Mouse (Mus musculus) splenic B cell, adult 2 months (primary cell): ENCODE results near the gene Rapgef2.
"Not testable (repeated sequence)": the region's sequence is repeated elsewhere in the genome, so short reads cannot be mapped to it uniquely, and the experiment has no call there.

ENCODE experiments used
- DNase-seq: peaks from one replicate; pipeline ENCODE4 v3.0.0-alpha.2; 2011; ENCODE audit warnings: low read depth, low spot score
- H3K27me3 ChIP-seq: 2 replicates; pipeline ENCODE4 v1.6.1; 2012; ENCODE audit warnings: mild to moderate bottlenecking, low read length, moderate library complexity, mixed read lengths; ENCODE audit not compliant: control insufficient read depth, poor library complexity, insufficient read depth, severe bottlenecking
- H3K36me3 ChIP-seq: 2 replicates; pipeline ENCODE4 v1.6.1; 2012; ENCODE audit warnings: mild to moderate bottlenecking, low read length, moderate library complexity, mixed read lengths; ENCODE audit not compliant: control insufficient read depth, poor library complexity, insufficient read depth, severe bottlenecking

Gene Rapgef2

GRCm38 (mm10) chr3:79069891-79070290 is 216.4 kb downstream of the Rapgef2 start:
- DNase-seq, result no peak
- Histone ChIP-seq H3K36me3 (peaks cover 8% of the 10 kb centered on the region; the same call in 1 of the 2 replicates), H3K27me3 (no peaks in the 10 kb centered on the region)

GRCm38 (mm10) chr3:79068976-79069375 is 217.3 kb downstream of the Rapgef2 start:
- Histone ChIP-seq H3K27me3 (no peaks in the 10 kb centered on the region), H3K36me3 (peaks cover 6% of the 10 kb centered on the region; the same call in 1 of the 2 replicates)
- DNase-seq, result no peak

- H3K36me3 ChIP-seq, result peaks cover 4% of the 10 kb centered on the region
- H3K27me3 ChIP-seq, result no peaks in the 10 kb centered on the region
- DNase-seq, result no peak
Measured at GRCm38 (mm10) chr3:79066455-79067055, 219.8 kb downstream of the Rapgef2 start.

- no peak for DNase-seq
- peaks cover 2% of the 10 kb centered on the region for H3K36me3 ChIP-seq
- no peaks in the 10 kb centered on the region for H3K27me3 ChIP-seq
Measured at GRCm38 (mm10) chr3:79064096-79064495, 222.2 kb downstream of the Rapgef2 start.

GRCm38 (mm10) chr3:79061426-79061825 is 224.9 kb downstream of the Rapgef2 start:
- no peaks in the 10 kb centered on the region for H3K27me3 ChIP-seq
- no peak for DNase-seq
- H3K36me3 ChIP-seq, result peaks cover 2% of the 10 kb centered on the region

GRCm38 (mm10) chr3:79058491-79058890 is 227.8 kb downstream of the Rapgef2 start:
- not testable (repeated sequence) for H3K27me3 ChIP-seq, DNase-seq, H3K36me3 ChIP-seq

- Histone ChIP-seq H3K27me3 (no peaks in the 10 kb centered on the region), H3K36me3 (no peaks in the 10 kb centered on the region)
- DNase-seq, result no peak
Measured at GRCm38 (mm10) chr3:79045251-79045650, 241.1 kb downstream of the Rapgef2 start.

- DNase-seq, result no peak
- H3K27me3 ChIP-seq, result no peaks in the 10 kb centered on the region
- H3K36me3 ChIP-seq, result no peaks in the 10 kb centered on the region
Measured at GRCm38 (mm10) chr3:79042973-79043372, 243.3 kb downstream of the Rapgef2 start.

- no peak for DNase-seq
- H3K27me3 ChIP-seq, result no peaks in the 10 kb centered on the region
- no peaks in the 10 kb centered on the region for H3K36me3 ChIP-seq
Measured at GRCm38 (mm10) chr3:79039666-79040450, 246.5 kb downstream of the Rapgef2 start.

- Histone ChIP-seq H3K36me3 (no peaks in the 10 kb centered on the region), H3K27me3 (no peaks in the 10 kb centered on the region)
- DNase-seq, result no peak
Measured at GRCm38 (mm10) chr3:79039008-79039407, 247.3 kb downstream of the Rapgef2 start.

- Histone ChIP-seq H3K36me3 (no peaks in the 10 kb centered on the region), H3K27me3 (no peaks in the 10 kb centered on the region)
- no peak for DNase-seq
Measured at GRCm38 (mm10) chr3:79034457-79034856, 251.9 kb downstream of the Rapgef2 start.

- Histone ChIP-seq H3K36me3 (no peaks in the 10 kb centered on the region), H3K27me3 (no peaks in the 10 kb centered on the region)
- DNase-seq, result no peak
Measured at GRCm38 (mm10) chr3:79030855-79031254, 255.5 kb downstream of the Rapgef2 start.

GRCm38 (mm10) chr3:79028153-79028878 is 258.0 kb downstream of the Rapgef2 start:
- DNase-seq, result no peak
- Histone ChIP-seq H3K36me3 (no peaks in the 10 kb centered on the region), H3K27me3 (no peaks in the 10 kb centered on the region)

- DNase-seq, result no peak
- no peaks in the 10 kb centered on the region for H3K36me3 ChIP-seq
- H3K27me3 ChIP-seq, result no peaks in the 10 kb centered on the region
Measured at GRCm38 (mm10) chr3:79025983-79026382, 260.3 kb downstream of the Rapgef2 start.

GRCm38 (mm10) chr3:79023735-79024328 is 262.5 kb downstream of the Rapgef2 start:
- H3K36me3 ChIP-seq, result no peaks in the 10 kb centered on the region
- H3K27me3 ChIP-seq, result no peaks in the 10 kb centered on the region
- no peak for DNase-seq
